Mouse (Mus musculus): ENCODE measurements around the gene Gm10053. TPM values are rescaled to one million over a fixed set of nuclear protein-coding genes. Genes with fewer than 3 reads are reported as not detected.
"Not testable (repeated sequence)": the region's sequence is repeated elsewhere in the genome, so short reads cannot be mapped to it uniquely, and the experiment has no call there.

Gene Gm10053
- 0.12 TPM in 1 of 2 replicates, not detected in the other for polyA plus RNA-seq (2012)

DNA sequence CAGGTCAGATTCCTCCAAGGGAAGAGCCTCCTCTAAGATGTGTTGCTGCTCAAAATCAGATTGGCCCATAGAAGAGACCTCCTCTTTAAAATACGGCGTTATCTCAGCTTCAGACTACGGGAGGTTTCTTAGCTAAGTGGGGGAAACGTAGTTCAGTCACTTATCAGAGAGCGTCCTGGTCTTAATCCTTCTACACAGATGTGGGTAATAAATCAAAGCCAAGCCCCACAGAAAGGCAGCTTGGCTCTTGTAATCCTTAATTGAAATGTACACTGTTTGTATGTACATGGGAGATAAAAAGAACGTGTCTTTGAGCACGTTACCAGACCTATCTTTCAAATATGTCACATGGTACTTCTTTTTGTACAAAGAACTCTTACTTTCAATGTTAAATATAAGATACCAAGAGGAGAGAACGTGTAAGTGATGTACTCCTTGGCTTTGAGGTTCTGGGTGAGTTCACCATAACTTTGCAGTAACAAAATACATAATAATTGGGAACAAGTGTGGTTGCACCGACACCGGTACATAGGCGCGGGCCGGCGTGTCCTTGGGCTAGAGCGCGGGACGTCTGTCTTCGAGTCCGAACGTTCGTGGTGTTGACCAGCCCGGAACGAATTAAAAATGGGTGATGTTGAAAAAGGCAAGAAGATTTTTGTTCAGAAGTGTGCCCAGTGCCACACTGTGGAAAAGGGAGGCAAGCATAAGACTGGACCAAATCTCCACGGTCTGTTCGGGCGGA, at the start of gene Gm10053:
Gm10053 (plus strand) TSS at position 558 of the 742 bp plus-strand sequence.
- TF ChIP-seq GATA1 (IDR thresholded peaks at IDR 0.05; ENCODE audit: low read length), result not testable (repeated sequence)

DNA sequence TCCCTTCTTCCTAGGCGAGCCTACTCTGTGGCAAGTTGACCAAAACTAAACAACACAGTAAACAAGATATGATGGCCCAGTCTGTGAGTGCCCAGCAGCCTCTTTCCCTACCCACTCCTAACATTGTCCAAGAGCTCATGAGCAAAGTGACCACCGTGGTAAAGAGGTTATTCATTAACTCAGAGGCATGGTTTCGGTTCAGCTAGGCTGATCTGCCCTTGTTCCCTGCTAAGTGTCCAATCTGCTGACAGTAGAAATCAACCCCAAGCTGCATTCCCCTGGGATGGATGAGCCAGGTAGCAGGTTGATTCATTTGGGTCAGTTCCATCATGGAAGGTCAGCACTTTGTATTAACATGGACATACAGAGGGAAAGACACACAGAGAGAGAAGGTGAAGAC, 33.4 kb upstream of the Gm10053 start:
- no peak for TF ChIP-seq GATA1 (IDR thresholded peaks at IDR 0.05; ENCODE audit: low read length)

DNA sequence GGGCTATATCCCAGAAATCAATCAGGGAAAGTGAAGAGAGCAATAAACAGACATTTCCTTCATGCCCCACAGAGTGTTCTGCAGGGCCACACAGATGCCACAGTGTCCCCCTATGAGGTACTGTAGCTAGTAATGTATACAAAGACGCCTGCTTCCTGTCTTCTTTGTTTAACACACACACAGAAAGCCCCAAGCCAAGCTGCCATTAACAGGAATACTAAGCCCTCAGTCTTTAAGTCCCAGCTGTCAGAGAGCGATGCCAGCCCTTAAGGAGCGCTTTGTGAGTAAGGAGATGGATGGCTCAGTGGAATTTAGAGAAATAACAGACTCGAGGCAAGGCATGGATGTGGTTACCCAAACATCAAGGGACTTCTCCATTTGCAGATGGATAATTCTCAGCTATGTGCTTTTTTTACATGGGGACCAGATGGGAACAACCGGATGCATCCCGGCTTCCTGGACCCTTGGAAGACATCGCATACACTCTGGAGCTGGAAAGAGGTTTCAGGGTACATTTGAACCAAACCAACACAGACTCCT, 30.4 kb upstream of the Gm10053 start:
- TF ChIP-seq GATA1 (IDR thresholded peaks at IDR 0.05; ENCODE audit: low read length), result no peak

DNA sequence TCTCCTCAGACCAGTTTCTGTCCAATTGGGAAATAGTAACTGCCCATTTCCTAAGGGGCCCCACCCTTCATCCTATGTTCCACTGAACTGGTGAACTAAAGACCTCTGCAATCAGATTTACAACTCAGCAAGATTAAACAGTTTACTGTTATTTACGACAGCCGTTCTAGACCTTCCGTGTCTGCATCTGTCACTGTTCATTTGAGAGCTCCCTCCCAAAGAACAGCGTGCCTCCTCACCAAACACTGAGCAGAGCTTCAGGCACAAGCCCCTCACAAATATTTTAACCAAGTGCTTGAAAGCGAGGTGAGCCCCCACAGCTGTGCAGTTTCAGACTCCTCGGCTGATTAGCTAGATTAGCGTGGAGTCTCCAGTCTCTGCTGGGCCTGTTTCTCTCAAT, 27.1 kb upstream of the Gm10053 start:
- no peak for TF ChIP-seq GATA1 (IDR thresholded peaks at IDR 0.05; ENCODE audit: low read length)

DNA sequence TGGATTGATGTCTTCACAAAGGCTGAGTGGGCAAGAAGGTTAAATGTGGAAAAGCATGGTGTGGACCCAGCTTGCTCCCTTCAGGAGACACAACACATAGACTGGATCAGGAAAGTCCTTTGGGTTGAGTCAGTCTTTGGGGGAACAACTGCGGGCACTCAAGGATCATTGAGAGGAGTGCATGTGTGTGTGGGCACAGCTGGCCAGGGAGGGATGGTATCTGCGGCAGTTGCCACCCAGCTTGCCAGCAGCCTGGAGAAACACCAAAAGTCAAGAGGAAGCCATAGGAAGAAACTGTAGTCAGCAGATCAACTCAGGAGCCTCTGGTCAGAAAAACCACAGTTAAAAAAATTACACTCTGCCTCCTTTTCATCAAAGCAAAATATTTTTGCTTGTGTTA, 26.6 kb upstream of the Gm10053 start:
- no peak for TF ChIP-seq GATA1 (IDR thresholded peaks at IDR 0.05; ENCODE audit: low read length)

DNA sequence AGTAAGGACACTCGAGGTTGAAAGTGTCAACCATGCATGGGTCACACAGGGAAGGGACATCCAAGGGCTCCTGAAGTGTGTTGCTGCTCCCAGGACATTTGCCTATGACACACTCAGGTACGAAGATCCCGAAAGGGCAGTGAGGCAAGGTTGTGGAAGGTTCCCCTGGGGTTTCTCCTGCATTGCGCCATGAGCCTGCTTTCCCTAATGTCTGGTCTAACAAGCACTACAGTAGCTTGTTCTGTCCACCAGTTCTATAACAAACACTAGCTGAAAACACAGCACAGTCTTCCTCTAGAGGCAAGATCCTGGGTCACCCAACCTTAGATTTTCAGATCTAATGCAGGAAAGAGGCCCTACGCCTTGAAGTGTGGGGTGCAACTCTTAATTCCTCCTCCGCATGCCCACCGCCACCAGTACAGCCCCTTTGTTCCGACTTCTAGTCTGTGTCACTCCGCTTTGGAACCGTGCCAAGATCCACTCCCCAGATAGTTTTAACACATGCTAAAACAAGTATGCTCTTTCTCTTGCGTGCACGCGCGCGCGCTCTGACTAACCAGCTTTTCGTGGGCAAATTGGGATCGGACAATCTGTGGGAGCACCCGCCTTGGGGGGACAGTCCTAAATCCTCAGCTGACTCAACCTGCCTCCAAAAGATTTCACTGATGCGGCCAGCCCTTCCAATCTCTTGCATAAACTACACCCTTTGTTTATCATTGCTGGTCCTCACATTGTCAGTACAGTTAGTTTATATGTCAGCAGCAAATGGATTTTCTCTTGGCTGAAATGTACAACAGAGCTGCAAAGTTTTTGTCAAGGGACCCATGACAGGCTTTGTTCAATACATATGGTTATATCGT, 23.8 kb upstream of the Gm10053 start:
- no peak for TF ChIP-seq GATA1 (IDR thresholded peaks at IDR 0.05; ENCODE audit: low read length)

DNA sequence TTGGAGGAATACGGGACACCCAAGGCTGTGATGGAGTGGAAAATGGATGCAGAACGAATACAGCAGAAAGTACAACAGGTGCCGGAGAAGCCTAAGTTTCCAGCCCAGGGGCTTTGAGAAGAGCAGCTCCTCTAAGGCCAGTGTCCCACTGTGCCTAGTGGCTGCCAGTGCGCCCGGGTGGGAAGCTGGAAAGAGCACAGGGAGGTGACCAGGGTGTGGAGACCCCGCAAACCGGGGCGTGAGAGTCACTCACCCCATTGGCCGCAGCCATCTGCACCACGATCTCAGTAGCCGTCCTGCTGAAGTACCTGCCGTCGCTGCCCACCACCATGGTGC, 14.2 kb upstream of the Gm10053 start:
- no peak for TF ChIP-seq GATA1 (IDR thresholded peaks at IDR 0.05; ENCODE audit: low read length)

DNA sequence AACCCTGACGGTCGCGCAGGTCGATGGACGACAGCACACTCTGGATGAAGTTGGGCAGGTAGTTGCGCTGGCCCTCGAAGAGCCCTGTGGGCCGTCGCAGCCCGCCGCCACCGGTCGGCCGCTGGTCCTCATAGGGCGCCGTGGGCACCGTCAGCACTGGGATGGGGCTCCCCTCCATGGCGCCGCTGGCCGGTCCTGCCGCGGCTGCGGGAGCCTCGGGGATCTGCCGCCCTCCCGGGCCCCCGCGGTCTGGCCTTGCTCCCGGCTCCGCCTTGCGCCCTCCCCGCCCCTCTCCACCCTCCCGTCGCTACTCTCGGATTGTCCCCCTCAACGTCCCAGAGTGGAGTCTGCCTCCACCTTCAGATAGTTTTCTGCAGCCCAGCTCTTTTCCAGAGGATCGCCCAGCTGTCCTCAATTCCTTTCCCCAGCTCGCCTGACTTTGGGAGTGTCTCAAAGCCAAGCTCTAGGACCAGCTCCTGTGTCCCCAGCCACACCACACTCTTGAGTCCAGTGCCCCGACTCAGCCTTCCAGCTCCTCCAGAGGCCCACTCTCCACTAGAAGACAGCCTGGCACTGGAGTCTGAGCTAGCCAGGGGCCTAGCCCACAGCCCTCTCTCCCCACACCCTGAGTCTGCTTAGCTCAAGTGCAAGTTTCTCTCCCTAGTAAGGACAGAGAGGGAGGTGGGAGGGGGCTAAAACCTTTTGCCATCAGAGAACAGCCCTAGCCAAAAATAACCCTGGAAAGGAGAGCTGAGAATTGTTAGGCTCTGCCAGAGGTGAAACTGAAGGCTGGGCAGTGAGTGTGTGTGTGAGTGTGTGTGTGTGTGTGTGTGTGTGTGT, 13.7 kb upstream of the Gm10053 start, which contains the start of gene Pgm5:
Pgm5 (minus strand) TSS at position 244 of the 840 bp plus-strand sequence.
- TF ChIP-seq GATA1 (IDR thresholded peaks at IDR 0.05; ENCODE audit: low read length), result no peak

DNA sequence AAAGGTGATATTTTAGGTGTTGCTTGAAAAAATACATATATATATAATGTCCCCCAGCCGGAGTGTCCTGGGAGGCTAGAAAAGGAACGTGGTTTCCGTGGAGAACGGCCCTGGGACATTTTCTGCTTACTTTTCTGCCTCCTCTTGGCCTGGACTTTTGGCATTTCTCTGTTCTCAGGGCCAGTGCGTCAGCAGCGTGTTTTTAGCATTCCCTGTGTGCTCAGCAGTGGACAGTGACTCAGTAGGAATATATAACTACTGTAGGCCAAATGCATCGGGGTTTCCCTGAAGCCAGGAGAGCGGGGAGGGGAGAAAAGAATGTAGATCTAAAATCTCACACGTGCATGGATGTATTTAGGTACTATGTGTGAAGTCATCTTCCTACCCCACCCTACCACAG, 10.1 kb upstream of the Gm10053 start:
- TF ChIP-seq GATA1 (IDR thresholded peaks at IDR 0.05; ENCODE audit: low read length), result no peak

DNA sequence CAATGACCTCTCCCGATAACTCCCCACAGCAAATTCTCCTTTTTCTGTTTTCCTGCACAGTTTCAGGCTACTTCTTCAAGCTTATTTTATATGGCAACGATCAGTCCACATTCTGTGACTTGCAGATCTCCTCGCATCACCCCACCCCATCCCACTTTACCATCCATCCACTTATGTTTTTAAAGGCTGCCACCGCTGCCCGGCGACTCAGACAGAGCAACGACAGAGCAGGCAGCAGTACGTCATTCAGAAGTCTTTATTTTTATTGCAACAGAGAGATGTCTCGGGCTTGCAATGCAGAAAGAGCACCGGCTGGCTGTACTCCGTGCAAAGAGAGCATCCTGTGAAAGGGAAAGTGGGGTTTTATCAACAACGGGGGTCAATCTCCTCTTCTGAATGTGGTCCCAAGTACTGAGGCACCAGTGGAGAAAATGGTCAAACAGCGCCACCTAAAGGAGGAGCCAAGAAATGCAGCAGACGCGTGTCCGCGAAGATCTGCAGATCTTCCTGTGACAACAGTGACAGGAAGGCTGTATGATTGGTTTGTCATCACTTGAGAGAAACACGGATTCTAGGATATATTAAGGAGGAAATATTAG, 4.3 kb upstream of the Gm10053 start:
- no peak for TF ChIP-seq GATA1 (IDR thresholded peaks at IDR 0.05; ENCODE audit: low read length)

DNA sequence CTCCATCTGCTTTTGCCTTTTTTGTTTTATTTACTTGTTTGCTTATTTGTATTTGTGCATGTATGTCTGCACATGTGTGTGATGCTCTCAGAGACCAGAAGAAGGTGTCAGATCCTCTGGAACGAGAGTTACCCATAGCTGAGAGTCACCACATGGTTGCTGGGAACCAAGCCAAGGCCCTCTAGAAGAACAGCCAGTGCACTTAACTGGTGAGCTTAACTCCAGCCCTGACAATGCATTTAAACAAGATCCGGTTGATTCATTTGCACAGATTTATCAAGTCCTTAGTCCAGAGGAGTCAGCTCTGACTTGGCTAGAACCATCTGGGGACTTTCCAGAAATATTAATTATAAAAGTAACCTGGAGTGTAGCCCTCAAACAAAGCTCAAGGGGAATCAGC, 1.6 kb upstream of the Gm10053 start:
- TF ChIP-seq GATA1 (IDR thresholded peaks at IDR 0.05; ENCODE audit: low read length), result no peak

DNA sequence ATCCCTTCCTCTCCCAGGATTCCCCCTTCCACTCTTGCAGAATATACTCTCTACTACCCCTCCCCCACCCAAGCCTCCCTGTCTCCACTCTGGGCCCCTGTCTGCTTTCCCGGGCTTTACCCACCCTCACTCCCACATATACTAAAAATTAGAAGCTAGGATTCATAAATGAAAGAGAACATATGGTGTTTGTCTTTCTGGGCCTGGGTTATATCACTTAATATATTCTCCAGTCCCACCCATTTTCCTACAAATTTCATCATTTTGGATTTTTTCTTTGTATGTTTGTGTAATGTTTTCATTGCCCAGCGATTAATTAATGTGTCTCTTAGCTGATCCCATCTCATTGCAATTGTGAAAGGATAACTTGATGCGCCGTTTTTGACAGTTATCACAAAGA, 5.8 kb downstream of the Gm10053 start:
- no peak for TF ChIP-seq GATA1 (IDR thresholded peaks at IDR 0.05; ENCODE audit: low read length)

DNA sequence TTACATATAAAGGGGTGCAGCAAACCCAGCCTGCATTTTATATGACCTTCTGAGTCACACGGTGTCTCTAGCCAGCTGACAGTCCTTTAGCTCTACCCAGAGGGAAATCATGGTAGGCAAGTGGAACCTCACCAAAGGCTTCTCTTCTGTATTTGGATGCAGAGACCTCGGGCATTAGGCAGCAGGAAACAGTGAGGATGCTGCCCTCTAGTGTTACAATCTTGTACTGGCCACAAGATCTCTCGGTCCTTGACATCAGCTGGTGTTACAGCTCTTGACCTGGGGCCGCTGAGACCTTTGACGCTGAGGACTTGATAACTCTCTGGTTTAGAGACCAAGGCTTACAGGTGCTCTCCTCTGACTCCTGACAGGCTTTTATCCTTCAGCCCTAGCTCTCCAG, 10.0 kb downstream of the Gm10053 start:
- no peak for TF ChIP-seq GATA1 (IDR thresholded peaks at IDR 0.05; ENCODE audit: low read length)

DNA sequence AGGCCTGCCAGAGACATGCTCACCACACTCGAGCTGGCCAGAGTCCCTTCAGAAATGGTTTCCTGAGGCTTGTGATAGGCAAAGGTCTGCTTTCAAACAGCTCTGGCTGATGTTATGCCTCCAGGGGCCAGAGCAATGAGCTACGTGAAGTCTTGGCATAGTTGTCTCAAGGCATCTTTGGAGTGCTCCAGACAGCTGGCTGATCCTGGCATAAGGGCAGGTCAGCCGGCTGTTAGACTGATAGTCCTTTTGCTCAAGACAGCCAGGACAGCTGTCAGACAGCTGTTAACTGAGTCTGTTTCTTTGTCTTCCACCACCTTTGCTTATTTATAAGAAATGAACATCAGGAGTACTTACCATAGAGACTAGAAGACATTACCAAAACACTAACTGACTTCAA, 11.4 kb downstream of the Gm10053 start:
- no peak for TF ChIP-seq GATA1 (IDR thresholded peaks at IDR 0.05; ENCODE audit: low read length)

DNA sequence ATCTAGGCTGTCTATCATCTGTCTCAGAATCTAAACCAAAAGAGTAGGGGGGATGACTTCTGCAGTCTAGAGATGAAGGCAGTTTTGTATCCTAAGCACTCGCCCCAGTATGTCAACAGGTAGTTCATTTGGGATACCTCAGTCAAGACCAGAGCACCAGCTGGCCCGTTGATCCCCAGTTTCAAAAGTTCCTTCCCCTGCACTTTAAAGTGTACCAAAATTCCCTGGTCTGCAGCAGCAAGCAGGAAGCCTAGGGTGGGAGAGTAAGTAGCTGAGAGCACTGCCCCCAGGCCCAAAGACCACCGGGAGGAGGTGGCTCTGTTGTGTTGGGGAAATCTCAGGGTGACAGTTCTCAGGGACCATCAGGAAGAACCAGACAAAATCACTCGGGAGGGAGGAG, 21.1 kb downstream of the Gm10053 start:
- TF ChIP-seq GATA1 (IDR thresholded peaks at IDR 0.05; ENCODE audit: low read length), result no peak

Measured in G1E-ER4 (cell line).